Mouse (Mus musculus) thymus, postnatal 10 days (tissue): ENCODE results near the gene Csf1.
"Not testable (repeated sequence)": the region's sequence is repeated elsewhere in the genome, so short reads cannot be mapped to it uniquely, and the experiment has no call there.

Source experiments
- DNase-seq, 2 experiments: peaks; one replicate each; pipeline ENCODE4 v3.0.0; 2021; ENCODE audit warnings: low spot score in 2 of 2

The Csf1 gene

DNA sequence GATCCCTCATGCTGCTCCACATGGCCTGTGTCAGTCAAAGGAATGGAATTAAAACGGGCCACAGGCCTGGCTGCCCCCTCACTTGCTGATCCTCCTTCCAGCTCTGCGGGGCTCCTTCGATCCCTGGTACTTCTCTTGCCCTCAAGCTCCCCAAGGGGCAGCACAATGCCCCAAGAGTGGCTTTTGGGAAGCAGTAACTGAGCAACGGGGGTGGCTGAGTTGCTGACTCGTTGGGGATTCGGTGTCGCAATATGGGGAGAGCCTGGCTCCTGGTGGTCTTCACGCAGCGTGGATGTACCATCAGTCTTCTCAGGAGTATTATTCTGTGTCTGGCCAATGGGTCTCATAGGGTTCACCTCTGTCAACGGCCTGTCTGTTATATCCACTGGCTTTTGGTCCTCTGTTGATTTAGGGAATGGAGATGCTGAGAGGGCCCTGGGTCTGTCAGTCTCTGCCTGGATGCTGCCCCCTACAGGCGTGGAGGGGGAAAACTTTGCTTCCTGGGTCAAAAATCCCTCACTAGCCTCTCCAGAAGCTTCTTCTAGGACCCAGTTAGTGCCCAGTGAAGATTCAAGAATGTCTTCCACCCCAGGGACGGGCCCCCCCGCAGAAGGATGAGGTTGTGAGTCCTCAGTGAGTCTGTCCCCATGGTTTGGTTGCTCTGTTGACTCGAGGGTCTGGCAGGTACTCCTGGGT is 11.9 kb downstream of the Csf1 start:
- no peak for DNase-seq

DNA sequence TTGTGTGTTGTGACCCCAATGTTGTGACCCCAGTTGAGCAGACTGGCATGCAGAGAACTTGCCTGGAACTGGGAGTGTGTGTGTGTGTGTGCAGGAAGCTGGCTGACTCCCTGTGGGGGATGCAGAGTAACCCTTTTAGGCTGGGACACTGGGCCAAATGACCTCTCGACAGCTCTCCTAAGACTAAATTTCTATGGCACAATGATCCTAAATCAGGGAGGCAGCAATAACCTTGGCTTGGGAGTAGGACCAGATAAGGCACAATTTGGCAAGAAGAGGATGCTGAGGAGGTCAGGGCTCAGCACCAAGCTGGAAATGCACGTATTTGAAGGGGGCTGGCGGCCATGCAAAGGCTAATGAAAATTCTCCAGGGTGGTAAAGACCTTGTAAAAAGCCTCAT is 14.2 kb downstream of the Csf1 start:
- DNase-seq: no peak

DNA sequence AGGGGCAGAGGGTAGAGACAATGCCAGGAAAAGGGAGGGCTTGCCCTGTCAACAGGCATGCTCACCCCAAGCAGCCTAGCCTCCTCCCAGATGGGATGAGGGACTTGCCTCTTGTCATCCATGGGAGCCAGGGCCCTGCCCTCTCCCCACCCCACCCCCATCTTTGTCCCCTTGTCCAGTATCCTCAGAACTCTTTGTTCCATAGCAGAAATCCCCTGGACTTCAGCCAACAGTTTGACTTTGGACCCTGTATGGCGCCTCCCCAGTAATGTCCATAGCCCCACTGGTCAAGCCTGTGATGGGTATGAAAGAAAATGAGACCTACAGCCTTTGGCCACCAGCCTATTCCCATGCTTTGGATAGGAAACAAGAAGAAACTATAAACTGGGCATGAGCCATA is 16.6 kb downstream of the Csf1 start:
- DNase-seq: no peak

DNA sequence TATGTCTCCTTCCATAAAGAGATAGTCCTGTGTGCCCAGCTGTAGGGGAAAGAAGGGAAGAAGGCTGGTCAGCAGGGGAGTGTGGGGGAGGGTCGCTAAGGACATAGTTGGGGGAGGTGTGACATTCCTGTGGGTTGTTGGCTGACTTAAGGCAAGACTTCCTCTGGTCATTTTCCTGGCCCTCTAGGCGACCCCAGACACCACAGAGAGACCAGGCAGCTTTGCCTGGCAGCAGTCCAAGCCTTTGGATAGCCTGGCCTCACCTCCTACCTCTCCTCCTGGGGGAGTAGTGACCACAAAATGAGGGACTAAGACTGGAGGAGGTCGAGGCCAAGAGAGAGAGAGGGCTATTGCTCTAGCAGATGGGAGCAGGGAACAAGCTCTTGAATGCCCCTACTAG is 17.2 kb downstream of the Csf1 start:
- no peak for DNase-seq

DNA sequence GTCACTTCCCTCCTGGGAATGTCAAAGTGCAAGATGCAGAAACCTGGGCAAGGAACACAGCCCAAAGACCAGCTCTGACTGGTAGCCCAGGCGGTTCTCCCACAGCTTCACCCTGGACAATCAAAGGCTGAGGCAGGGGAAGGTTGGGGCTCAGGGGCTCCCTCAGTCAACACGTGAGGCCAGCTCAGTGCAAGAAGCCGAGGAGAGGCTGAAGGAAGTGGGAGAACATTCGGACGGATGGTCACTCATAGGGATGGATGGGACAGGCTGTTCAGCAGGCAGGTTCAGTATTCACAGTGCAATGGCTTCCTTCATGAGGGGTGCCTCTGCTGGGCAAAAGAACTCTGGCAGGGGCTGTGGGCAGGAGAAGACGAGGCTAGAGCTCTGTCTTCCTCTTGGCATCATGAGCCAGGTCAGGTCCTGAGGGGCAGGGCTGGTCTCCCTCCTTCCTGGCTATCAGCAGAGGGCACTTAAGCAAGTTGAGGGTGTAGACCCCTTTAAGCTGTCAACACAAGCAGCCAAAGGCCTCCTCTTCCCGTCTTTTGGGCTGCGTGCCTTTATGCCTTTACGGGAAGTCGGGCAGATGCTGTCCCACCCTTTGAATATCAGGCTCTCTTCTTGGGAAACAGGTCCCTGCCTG is 18.1 kb downstream of the Csf1 start:
- no peak for DNase-seq

DNA sequence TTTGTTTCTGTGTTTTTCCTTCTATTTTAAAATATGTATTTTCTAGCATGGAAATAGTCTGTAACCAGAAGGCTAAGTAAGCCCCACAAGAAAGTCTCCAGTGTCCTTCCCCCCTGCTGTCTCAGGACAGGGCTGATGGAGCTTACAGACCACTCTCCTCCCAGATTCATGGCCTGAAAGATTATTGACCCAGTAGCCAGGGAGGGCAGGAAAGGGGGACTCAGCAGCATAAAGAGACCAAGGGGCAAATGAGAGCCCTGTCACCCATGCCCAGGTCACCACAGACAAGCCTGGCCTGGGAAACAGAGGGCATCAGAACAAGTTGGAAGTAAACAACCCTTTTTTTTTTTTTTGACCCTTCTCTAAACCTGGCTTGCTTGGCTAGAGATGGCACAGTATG is 18.9 kb downstream of the Csf1 start:
- DNase-seq: no peak

DNA sequence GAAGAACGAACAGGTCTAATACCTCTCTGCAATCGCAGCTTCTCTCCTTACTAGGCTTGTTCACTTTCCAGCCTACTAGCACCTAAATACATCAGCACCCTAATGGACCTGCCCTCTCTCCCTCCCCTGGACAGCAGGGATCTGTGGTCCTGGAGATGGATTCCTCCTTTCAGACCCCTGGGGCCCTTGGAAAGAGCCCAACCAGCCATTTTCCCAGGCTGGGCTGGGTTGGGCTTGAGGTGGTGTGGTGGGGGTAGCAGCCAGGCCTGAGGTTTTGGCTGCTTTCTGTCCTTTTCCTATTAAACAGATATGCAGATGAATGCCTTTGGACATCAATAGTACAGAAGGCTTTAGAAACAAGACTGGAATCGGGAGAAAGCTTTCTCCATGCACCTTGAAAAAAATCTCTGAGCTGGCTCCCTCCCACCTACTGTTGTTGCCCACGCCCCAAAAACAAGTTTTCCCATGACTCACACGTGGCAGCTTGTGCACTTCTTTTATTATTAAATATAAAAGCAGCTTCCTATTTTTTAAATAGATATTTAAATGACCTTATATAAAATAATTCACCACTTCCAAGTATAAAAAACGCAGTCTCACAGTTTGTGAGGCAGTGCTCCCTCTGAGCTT is 19.6 kb downstream of the Csf1 start:
- DNase-seq: no peak

DNA sequence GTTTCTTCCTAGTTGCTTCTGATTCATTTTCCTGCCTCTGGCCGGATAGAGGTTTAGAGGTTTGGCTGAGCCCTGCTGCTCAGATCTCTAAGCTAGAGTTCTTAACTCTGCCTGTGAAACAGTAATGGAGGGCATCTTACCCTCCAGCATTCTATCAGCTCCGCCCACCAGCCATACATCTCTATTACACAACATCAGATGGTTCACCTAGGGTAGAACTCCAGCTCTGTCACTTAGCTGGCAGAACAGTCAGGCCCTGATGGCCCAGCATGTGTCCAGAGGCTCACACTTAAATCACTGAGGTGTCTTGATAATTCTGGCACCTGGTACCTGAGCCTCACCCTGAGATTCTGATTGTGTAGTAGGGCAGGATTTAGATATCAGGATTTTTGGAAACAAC is 20.3 kb downstream of the Csf1 start:
- DNase-seq: no peak

DNA sequence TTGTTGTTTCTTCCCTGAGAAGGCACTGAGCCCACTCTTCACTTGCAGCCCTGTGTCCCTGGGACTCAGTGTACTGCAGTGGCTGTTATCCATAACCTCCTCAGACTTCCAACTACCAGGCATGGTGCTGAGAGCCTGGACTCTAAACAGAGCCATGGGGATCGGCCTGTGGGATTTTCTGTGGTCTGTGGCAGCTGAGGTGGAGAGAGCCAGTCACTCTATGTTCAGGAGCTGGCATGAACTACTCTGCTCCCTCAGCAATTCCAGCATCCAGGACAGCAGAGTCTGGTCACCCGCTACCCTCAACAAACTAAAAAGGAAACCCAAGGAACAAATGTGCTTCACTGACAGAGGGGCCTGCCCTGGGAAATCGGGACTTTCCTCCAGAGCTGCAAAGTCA is 20.8 kb downstream of the Csf1 start:
- no peak for DNase-seq

DNA sequence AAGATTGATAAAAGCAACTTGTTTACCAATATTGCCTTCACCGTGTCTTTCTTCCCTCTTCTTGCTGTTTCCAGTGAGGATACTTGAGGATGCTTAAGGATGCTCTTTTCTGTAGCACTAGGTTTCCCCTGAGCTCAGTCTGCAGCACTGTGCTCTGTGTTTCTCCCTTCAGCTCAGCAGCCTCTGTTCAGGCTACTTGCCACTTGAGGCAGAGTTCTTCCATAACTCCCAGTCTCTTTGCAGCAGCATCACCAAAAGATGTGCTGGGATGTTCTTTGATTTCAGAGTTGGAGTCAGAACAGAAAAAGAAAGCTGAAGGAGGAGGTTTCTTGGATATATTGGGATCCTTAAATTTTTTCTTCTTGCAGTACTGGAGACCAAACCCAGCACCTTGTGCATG is 21.6 kb downstream of the Csf1 start:
- no peak for DNase-seq

DNA sequence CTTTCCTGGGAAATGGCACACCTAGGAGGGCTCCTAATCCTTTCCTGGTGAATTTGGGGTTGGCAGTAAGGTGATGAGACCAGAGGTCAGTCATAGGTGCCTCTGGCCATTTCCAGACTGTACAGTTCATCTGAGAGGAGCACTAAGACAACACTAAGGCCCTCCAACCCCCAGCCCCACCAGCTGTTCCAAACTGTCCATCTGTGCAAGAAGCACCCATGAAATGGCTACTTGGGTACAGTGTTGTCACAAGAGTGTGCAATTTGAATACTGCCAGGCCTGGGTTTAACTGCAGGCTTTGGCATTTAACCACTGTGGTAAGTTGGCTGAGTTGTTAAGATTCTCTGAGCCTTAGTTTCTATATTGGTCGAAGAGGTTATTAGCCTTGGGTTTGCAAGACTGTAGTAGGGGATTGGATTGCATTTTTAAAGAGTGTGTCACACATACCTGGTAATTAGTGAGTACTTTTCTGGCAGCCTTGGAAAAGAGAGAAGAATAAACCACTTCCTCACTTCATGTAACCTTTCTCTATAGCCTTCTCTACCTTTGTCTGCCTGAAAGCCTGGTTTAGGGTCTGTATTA is 22.6 kb downstream of the Csf1 start:
- DNase-seq: no peak

DNA sequence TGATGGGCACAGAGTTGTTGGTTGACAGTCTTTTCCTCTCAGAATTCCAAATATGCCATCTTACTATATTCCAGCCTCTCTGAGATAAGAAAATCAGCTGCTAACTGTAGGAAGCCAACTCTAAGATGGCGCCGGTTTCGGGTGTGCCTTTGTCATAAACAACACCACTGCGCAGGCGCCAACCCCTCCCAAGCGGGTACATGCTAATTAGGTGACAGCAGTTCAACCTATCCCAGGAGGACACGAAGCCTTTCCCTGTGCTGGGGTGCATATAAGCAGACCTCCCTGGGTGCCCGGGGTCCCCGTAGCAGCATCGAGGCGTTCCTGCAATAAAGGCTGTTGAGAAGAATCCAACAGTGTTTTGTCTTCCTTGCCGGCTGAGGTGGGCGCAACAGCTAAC is 24.6 kb downstream of the Csf1 start:
- DNase-seq: not testable (repeated sequence)

DNA sequence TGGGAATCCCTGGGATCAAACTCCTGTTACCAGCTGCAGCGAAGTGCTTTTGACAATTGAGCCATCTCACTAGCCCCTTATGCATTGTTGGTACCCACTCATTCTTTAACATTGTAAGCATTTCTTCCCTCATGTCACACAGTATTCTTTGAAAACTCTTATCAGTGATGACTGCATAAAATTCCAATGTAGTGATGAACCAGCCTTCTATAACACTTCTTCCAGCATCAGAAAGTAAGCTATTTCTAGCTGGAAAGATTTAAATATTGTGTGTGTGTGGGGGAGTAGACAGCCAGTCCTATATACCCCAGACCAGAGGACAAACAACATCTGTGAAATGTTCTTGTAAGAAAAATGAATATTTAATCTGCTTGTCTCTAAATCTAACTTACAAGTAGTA is 26.9 kb downstream of the Csf1 start:
- no peak for DNase-seq

DNA sequence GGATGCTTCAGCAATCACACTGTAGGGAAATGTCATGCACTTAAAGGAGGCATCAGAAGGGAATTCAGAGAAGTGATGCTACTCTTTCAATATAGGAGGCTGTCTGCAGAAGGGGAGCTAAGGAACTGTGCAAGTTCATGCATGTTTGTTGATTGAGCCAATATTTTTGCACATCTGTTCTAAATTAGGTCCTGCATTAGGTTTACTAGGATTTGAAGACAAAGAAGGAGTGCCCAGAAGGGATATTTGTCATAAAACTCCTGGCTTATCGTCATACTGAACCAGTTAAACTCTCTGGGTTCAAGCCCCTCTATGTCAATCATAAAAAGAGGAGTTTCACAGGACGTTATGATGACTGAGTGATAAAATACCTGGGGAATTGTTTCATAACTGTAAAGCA is 30.0 kb downstream of the Csf1 start:
- no peak for DNase-seq

DNA sequence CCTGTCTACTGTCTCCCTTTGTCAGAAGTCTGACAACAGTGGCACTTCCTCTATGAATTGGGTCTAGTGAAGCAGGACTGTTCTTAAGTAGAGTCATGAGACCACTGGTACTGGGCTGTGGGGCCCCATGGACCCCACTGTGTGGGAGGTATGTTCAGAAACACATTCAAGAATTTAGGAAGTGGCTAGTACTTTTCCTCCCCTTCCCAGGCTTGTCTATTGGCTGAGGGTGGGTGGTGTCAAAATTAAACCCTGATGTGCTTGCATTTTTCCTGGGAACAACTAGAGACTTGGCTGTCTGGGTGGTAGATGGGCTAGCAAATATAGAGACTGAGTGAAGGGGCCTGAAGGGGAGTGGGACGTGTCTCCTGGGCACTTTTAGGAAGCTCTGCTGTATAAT is 31.8 kb downstream of the Csf1 start:
- no peak for DNase-seq

DNA sequence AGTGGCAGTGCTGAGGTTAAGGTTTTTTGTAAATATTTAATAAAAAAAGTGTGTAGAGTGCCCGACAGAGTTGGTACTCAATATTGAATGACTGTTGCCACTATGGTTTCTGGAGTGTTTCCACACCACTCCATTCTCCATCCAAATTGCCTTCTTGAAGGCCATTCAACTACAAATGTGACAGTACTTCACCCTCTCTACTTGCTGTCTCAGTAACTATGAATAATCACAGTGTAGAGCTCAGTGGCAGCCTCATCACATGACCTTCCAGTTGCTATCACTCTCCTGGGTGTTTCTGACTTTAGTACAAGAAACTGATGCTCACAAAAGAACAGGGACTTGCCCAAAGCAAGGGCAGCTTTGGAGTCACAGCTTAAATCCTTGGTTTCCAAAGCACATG is 44.3 kb downstream of the Csf1 start:
- DNase-seq: no peak

DNA sequence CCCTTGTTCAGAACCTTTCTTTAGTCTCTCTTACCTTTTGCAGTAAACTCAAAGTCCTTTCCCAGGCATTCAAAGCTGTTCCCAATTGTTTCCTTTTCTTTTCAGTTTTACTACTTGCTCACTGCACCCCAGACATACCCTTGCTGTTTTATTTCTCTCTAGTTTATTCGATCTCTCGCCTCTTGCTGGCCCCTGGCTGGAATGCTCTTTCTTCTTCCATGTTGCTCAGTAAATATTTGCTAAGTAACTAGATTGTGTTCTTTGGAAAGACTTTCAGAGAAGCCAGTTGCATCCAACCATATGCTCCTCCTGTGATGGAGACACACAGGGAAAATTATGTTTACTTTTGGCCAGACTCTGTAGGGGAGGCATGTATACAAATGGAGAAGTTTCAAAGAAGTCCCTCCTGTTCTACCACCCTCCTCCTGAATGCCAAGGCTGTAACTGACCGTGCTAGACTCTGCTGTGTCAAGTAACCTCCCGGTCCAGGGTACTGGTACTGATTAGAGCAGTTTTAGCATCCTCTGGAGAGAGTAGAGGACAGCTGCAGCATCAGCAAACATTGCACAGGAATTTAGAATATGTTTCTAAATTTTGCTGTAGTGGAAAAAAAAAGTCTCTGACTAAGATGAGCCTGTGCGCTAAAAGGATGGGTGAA is 45.9 kb downstream of the Csf1 start:
- DNase-seq: no peak

DNA sequence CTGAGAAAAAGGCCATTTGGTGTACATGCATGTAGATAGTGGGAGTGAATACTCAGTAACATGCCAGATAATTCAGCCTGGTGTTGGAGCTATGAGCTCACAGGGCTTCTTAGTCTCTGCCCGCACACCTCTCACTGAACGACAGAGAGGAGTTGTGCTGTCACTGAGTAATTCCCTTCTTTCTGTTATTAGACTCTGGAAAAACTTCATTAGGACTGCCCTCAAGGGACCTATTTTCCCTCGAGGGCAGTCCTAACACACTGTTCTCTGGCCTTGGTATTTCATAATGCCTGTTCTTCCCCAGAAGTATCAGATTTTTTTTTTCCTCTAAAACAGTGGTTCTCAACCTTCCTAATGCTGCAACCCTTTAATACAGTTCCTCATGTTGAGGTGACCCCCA is 48.2 kb downstream of the Csf1 start:
- DNase-seq: no peak

DNA sequence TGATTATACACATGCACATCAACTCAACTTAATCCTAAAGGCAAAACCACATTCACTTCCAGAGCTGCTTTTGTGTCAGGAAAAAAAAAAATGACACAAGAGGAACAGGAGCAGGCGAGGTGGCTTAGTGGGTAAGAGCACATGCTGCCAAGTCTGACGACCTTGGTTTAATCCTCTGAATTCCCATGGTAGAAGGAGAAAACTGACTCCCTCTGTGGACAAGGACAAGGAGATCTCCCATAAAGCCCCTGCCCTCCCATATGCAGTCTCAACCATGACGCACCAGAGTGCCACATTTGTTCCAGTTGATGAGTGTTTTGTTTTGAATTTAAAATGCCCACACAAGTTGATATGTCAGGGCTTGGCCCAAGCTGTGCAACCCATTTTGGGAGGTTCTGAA is 51.1 kb downstream of the Csf1 start:
- DNase-seq: no peak

DNA sequence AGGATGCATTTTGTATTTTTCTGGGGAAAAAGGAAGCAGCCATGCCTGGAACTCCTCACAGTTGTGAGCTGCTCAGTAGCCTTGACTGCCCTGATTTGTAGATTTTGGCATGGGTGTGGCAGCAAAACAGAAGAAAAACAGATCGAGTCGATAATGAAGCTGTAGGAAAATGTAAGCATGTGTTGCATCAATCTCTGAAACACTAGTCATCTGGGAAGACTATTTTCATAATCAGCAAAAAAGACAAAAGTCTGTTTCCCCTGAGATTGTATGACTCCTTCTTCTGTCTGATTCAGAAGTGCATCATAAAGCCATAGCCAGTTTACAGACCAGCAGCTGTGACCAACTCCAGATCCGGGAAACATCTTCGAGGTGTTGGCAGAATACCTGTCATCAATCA is 53.0 kb downstream of the Csf1 start:
- DNase-seq: no peak

DNA sequence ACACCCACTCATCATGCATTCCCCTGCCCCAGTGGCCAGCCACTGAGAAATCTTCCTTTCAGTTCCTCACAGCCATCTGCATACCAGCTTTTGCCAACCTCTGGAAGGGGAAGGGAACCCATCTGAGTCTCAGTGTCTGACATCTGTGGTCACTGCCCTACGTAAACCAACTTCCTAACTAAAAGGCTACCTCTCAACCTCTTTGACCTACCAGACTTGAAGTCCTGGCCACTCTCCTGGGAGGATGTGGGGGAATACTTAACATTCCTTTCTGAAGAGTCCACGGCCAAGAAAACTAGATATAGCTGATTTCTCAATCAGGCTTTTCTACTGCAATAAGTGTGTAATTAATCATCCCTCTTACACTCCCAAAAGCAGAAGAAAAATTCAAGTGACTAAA is 54.1 kb downstream of the Csf1 start:
- DNase-seq: no peak

DNA sequence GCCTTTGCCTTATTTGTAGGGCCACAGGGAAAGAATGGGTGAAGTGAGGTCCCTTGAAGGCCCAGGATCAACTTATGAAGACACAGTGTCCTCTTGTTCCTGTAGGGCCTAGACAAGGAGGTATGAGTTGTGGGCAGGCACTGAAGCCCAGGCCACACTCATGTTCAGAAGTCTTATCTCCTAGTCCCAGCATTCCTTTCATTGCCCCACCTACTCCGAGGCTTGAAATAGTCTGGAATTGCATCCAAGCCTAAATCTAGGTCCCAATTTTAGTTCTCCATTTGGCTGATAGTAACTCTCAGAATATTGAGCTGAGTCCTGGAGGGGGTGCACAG is 55.9 kb downstream of the Csf1 start:
- DNase-seq: no peak
